Mouse (Mus musculus) embryonic facial prominence, embryonic 14.5 days (tissue): ENCODE measurements around the gene Rtf2. TPM values are rescaled to one million over a fixed set of nuclear protein-coding genes. Genes with fewer than 3 reads are reported as not detected.

ENCODE experiments used
- ATAC-seq: fragments of 200-750 bp; cut with Nextera tagmentation; 2 replicates; pipeline ENCODE4 v1.8.0; 2017; ENCODE audit warnings: low read depth, moderate number of reproducible peaks, moderate TSS enrichment
- DNase-seq: peaks from one replicate; pipeline ENCODE4 v3.0.0-alpha.2; 2015; ENCODE audit warnings: low spot score
- H3K27ac ChIP-seq: fragments of 300-500 bp; sonication (generic); replicated peaks from 2 replicates; pipeline ENCODE4 v1.5.1; 2014; ENCODE audit warnings: low read depth, mild to moderate bottlenecking, low read length, moderate library complexity
- H3K27me3 ChIP-seq: fragments of 300-500 bp; sonication (generic); replicated peaks from 2 replicates; pipeline ENCODE4 v1.6.1; 2014; ENCODE audit warnings: low read length; ENCODE audit not compliant: control insufficient read depth, insufficient read depth
- H3K36me3 ChIP-seq: fragments of 300-500 bp; sonication (generic); 2 replicates; pipeline ENCODE4 v1.6.1; 2014; ENCODE audit warnings: low read length, mixed read lengths; ENCODE audit not compliant: control insufficient read depth, insufficient read depth
- H3K4me1 ChIP-seq: fragments of 300-500 bp; sonication (generic); 2 replicates; pipeline ENCODE4 v1.6.1; 2014; ENCODE audit warnings: antibody characterized with exemption, low read length; ENCODE audit not compliant: control insufficient read depth, insufficient read depth
- H3K4me2 ChIP-seq: fragments of 300-500 bp; sonication (generic); 2 replicates; pipeline ENCODE4 v1.6.1; 2014; ENCODE audit warnings: low read depth, mild to moderate bottlenecking, low read length, moderate library complexity, mixed read lengths
- H3K4me3 ChIP-seq: fragments of 300-500 bp; sonication (generic); 2 replicates; pipeline ENCODE4 v1.5.1; 2014; ENCODE audit warnings: low read depth, mild to moderate bottlenecking, low read length
- H3K9ac ChIP-seq: fragments of 300-500 bp; sonication (generic); 2 replicates; pipeline ENCODE4 v1.6.1; 2014; ENCODE audit warnings: low read depth, mild to moderate bottlenecking, low read length, moderate library complexity, mixed read lengths
- H3K9me3 ChIP-seq: fragments of 300-500 bp; sonication (generic); 2 replicates; pipeline ENCODE4 v1.6.1; 2016; ENCODE audit warnings: low read length; ENCODE audit not compliant: control insufficient read depth
- WGBS: fragments of 180-500 bp; shearing (Covaris S2); extraction: QIAGEN DNeasy Blood & Tissue Kit; methylation state at CpG from one replicate; pipeline ENCODE4 v1.1.7; 2014; 5-methylcytosine and 5-hydroxymethylcytosine counted together
- polyA plus RNA-seq: library from polyadenylated mRNA; unstranded; fragments of >200 nt; fragmentation: Nextera tagmentation; extraction: Ambion mirVana; gene quantifications from 2 replicates; pipeline ENCODE4 v1.2.1, GENCODE M21; 2014

Rtf2 gene
- polyA plus RNA-seq, 1 experiment from 2014 or later, result 65.3 TPM

- H3K4me2 ChIP-seq, result no peak overlapping the region
- H3K27ac ChIP-seq, result no peak overlapping the region
- H3K4me1 ChIP-seq, result no peaks in the 10 kb centered on the region
- DNase-seq, result no peak
- no peak for ATAC-seq
- H3K9me3 ChIP-seq, result no peaks in the 10 kb centered on the region
- no peak overlapping the region for H3K9ac ChIP-seq
- no peaks in the 10 kb centered on the region for H3K27me3 ChIP-seq
- 59% methylated on average over 7 of the region's 7 CpGs for WGBS
- H3K36me3 ChIP-seq, result no peaks in the 10 kb centered on the region
- no peak overlapping the region for H3K4me3 ChIP-seq
Observed at GRCm38 (mm10) chr2:172404239-172404638, 36.1 kb upstream of the Rtf2 start.

- Histone ChIP-seq H3K4me2 (no peak overlapping the region), H3K4me3 (no peak overlapping the region), H3K9ac (no peak overlapping the region), H3K9me3 (no peaks in the 10 kb centered on the region), H3K27me3 (no peaks in the 10 kb centered on the region), H3K36me3 (no peaks in the 10 kb centered on the region), H3K4me1 (no peaks in the 10 kb centered on the region), H3K27ac (no peak overlapping the region)
- WGBS, result 65% methylated on average over 3 of the region's 3 CpGs
- DNase-seq (no peak), ATAC-seq (no peak)
Observed at GRCm38 (mm10) chr2:172405011-172405410, 35.3 kb upstream of the Rtf2 start.

- Histone ChIP-seq H3K9ac (no peak overlapping the region), H3K4me1 (no peaks in the 10 kb centered on the region), H3K36me3 (no peaks in the 10 kb centered on the region), H3K9me3 (no peaks in the 10 kb centered on the region), H3K4me2 (no peak overlapping the region), H3K4me3 (no peak overlapping the region), H3K27ac (no peak overlapping the region), H3K27me3 (no peaks in the 10 kb centered on the region)
- DNase-seq, result no peak
- WGBS, result 68% methylated on average over 4 of the region's 4 CpGs
- no peak for ATAC-seq
Observed at GRCm38 (mm10) chr2:172406173-172406572, 34.2 kb upstream of the Rtf2 start.

GRCm38 (mm10) chr2:172407499-172407898 is 32.9 kb upstream of the Rtf2 start:
- WGBS, result 77% methylated on average over 2 of the region's 2 CpGs

GRCm38 (mm10) chr2:172410686-172411085 is 29.7 kb upstream of the Rtf2 start:
- no peak for DNase-seq
- no peak overlapping the region for H3K27ac ChIP-seq
- no peak for ATAC-seq

More at GRCm38 (mm10) chr2:172407499-172407898, 32.9 kb upstream of the Rtf2 start:
- Histone ChIP-seq H3K9me3 (no peaks in the 10 kb centered on the region), H3K4me2 (no peak overlapping the region), H3K9ac (no peak overlapping the region), H3K27ac (no peak overlapping the region), H3K4me3 (no peak overlapping the region), H3K27me3 (no peaks in the 10 kb centered on the region), H3K4me1 (no peaks in the 10 kb centered on the region), H3K36me3 (no peaks in the 10 kb centered on the region)
- no peak for DNase-seq
- no peak for ATAC-seq

GRCm38 (mm10) chr2:172411091-172411490 is 29.3 kb upstream of the Rtf2 start:
- Histone ChIP-seq H3K9ac (no peak overlapping the region), H3K36me3 (no peaks in the 10 kb centered on the region), H3K4me1 (no peaks in the 10 kb centered on the region), H3K27ac (no peak overlapping the region), H3K4me3 (no peak overlapping the region), H3K27me3 (no peaks in the 10 kb centered on the region), H3K4me2 (no peak overlapping the region), H3K9me3 (no peaks in the 10 kb centered on the region)
- 76% methylated on average over 11 of the region's 11 CpGs for WGBS
- ATAC-seq (peak; percentile 53; the same call in 1 of the 2 replicates), DNase-seq (no peak)

More at GRCm38 (mm10) chr2:172410686-172411085, 29.7 kb upstream of the Rtf2 start:
- H3K4me1 ChIP-seq, result no peaks in the 10 kb centered on the region
- no peaks in the 10 kb centered on the region for H3K36me3 ChIP-seq
- no peak overlapping the region for H3K4me2 ChIP-seq
- H3K4me3 ChIP-seq, result no peak overlapping the region
- no peak overlapping the region for H3K9ac ChIP-seq
- no peaks in the 10 kb centered on the region for H3K9me3 ChIP-seq
- 74% methylated on average over 2 of the region's 2 CpGs for WGBS
- no peaks in the 10 kb centered on the region for H3K27me3 ChIP-seq

- no peak overlapping the region for H3K4me2 ChIP-seq
- DNase-seq (peak; percentile 86), ATAC-seq (peak; percentile 75)
- H3K4me1 ChIP-seq, result no peaks in the 10 kb centered on the region
- no peak overlapping the region for H3K9ac ChIP-seq
- no peak overlapping the region for H3K4me3 ChIP-seq
- 2% methylated on average over 9 of the region's 9 CpGs for WGBS
- no peaks in the 10 kb centered on the region for H3K9me3 ChIP-seq
- no peaks in the 10 kb centered on the region for H3K36me3 ChIP-seq
- H3K27me3 ChIP-seq, result no peaks in the 10 kb centered on the region
- H3K27ac ChIP-seq, result no peak overlapping the region
Observed at GRCm38 (mm10) chr2:172412454-172412853, 27.9 kb upstream of the Rtf2 start.

- ATAC-seq, result peak; percentile 74
- no peaks in the 10 kb centered on the region for H3K9me3 ChIP-seq
- peak; percentile 54 for DNase-seq
Observed at GRCm38 (mm10) chr2:172413273-172413672, 27.1 kb upstream of the Rtf2 start.

GRCm38 (mm10) chr2:172413894-172414293 is 26.5 kb upstream of the Rtf2 start:
- Histone ChIP-seq H3K4me2 (no peak overlapping the region), H3K27ac (no peak overlapping the region), H3K4me1 (no peaks in the 10 kb centered on the region), H3K9me3 (no peaks in the 10 kb centered on the region), H3K27me3 (no peaks in the 10 kb centered on the region), H3K4me3 (no peak overlapping the region), H3K9ac (no peak overlapping the region), H3K36me3 (no peaks in the 10 kb centered on the region)
- DNase-seq (no peak), ATAC-seq (no peak)
- 44% methylated on average over 5 of the region's 5 CpGs for WGBS

More at GRCm38 (mm10) chr2:172413273-172413672, 27.1 kb upstream of the Rtf2 start:
- Histone ChIP-seq H3K4me1 (no peaks in the 10 kb centered on the region), H3K4me2 (no peak overlapping the region), H3K27ac (no peak overlapping the region), H3K4me3 (no peak overlapping the region), H3K9ac (no peak overlapping the region), H3K36me3 (no peaks in the 10 kb centered on the region), H3K27me3 (no peaks in the 10 kb centered on the region)
- 11% methylated on average over 4 of the region's 4 CpGs for WGBS
